Mouse (Mus musculus): ENCODE results near the gene Cfap65.

- TF ChIP-seq CTCF (IDR thresholded peaks at IDR 0.05; ENCODE audit: low read depth, low read length) (peak; percentile 86), POLR2A (IDR thresholded peaks at IDR 0.05; ENCODE audit: extremely low read depth, insufficient read depth, low read length) (no peak)
These were observed 42.1 kb downstream of the Cfap65 start, which contains the start of gene Cryba2 for GRCm38 (mm10) chr1:74893134-74893855.
